Mouse (Mus musculus) adrenal gland, adult 18-20 months (tissue): ENCODE results near the gene Dcst1. TPM values are rescaled to one million over a fixed set of nuclear protein-coding genes. Genes with fewer than 3 reads are reported as not detected.

ENCODE experiments used
- DNase-seq, 2 experiments: peaks; one replicate each; pipeline ENCODE4 v3.0.0; 2021 to 2022; ENCODE audit warnings: low spot score in 2 of 2
- total RNA-seq, 2 experiments: library from RNA; stranded (reverse); gene quantifications; 1 replicate in 1 of 2; 2 replicates in 1 of 2; pipeline ENCODE4 v1.2.3; 2021

Gene Dcst1
- total RNA-seq, 2 experiments from 2014 or later: 0.46 to 1.4 TPM

- DNase-seq: no peak
Measured at GRCm38 (mm10) chr3:89315930-89316831, 48.9 kb downstream of the Dcst1 start.

- peak; percentile 78 to 82 for DNase-seq
Measured at GRCm38 (mm10) chr3:89315195-89315929, 49.7 kb downstream of the Dcst1 start.

GRCm38 (mm10) chr3:89314791-89315190 lies 50.3 kb downstream of the Dcst1 start:
- DNase-seq: no peak

- no peak for DNase-seq
Measured at GRCm38 (mm10) chr3:89314340-89314739, 50.7 kb downstream of the Dcst1 start.

- peak; percentile 61 to 63 for DNase-seq
Measured at GRCm38 (mm10) chr3:89308089-89308488, 57.0 kb downstream of the Dcst1 start.

- no peak for DNase-seq
Measured at GRCm38 (mm10) chr3:89305551-89306325, 59.3 kb downstream of the Dcst1 start.

- DNase-seq: no peak
Measured at GRCm38 (mm10) chr3:89305105-89305504, 59.9 kb downstream of the Dcst1 start.

- no peak for DNase-seq
Measured at GRCm38 (mm10) chr3:89304440-89304839, 60.6 kb downstream of the Dcst1 start.

GRCm38 (mm10) chr3:89300514-89300913 lies 64.5 kb downstream of the Dcst1 start:
- DNase-seq: no peak

Other genes starting within 250 kb of the Dcst1 start
- gene Pklr, start 229.1 kb downstream of the Dcst1 start, total RNA-seq: not detected
- 1 to 10 TPM; 2.6 to 7.7 TPM for gene Hcn3, start 205.1 kb downstream of the Dcst1 start, total RNA-seq
- 10 to 100 TPM; 45.3 to 64.8 TPM for gene Clk2, start 200.5 kb downstream of the Dcst1 start, total RNA-seq
- gene Scamp3, start 187.8 kb downstream of the Dcst1 start, total RNA-seq: 10 to 100 TPM; 72.1 to 87.0 TPM
- gene Fam189b, start 182.1 kb downstream of the Dcst1 start, total RNA-seq: 10 to 100 TPM; 15.4 to 16.2 TPM
- gene Gba, start 162.3 kb downstream of the Dcst1 start, total RNA-seq: 10 to 100 TPM; 57.1 to 61.9 TPM
- 10 to 100 TPM in 1 of 2 experiments, 1 to 10 TPM in 1; 7.9 to 14.5 TPM for gene Thbs3, start 150.1 kb downstream of the Dcst1 start, total RNA-seq
- 100 to 1,000 TPM; 141 to 148 TPM for gene Mtx1, start 138.2 kb downstream of the Dcst1 start, total RNA-seq
- gene Muc1, start 136.2 kb downstream of the Dcst1 start, total RNA-seq: under 1 TPM; 0.23 to 0.35 TPM
- gene Krtcap2, start 119.3 kb downstream of the Dcst1 start, total RNA-seq: 100 to 1,000 TPM; 108 to 123 TPM
- 1 to 10 TPM; 1.7 to 2.9 TPM for gene Trim46, start 118.9 kb downstream of the Dcst1 start, total RNA-seq
- 100 to 1,000 TPM; 119 to 122 TPM for gene Dpm3, start 105.9 kb downstream of the Dcst1 start, total RNA-seq
- 10 to 100 TPM; 40.9 to 52.4 TPM for gene Slc50a1, start 94.7 kb downstream of the Dcst1 start, total RNA-seq
- gene Efna1, start 84.1 kb downstream of the Dcst1 start, total RNA-seq: 10 to 100 TPM; 12.2 to 12.6 TPM
- gene Efna3, start 42.3 kb downstream of the Dcst1 start, total RNA-seq: under 1 TPM in 1 of 2 experiments, not detected in 1; 0.42 TPM
- 1 to 10 TPM in 1 of 2 experiments, under 1 TPM in 1; 0.43 to 1.1 TPM for gene Efna4, start 27.2 kb downstream of the Dcst1 start, total RNA-seq
- gene Adam15, start 15.3 kb downstream of the Dcst1 start, total RNA-seq: 10 to 100 TPM; 56.3 to 87.6 TPM
- under 1 TPM; 0.80 to 0.93 TPM for gene Dcst2, start 3.3 kb downstream of the Dcst1 start, total RNA-seq
- gene Zbtb7b, start 29.5 kb upstream of the Dcst1 start, total RNA-seq: 100 to 1,000 TPM in 1 of 2 experiments, 10 to 100 TPM in 1; 89.7 to 101 TPM
- under 1 TPM in 1 of 2 experiments, not detected in 1; 0.30 TPM for gene Lenep, start 37.5 kb upstream of the Dcst1 start, total RNA-seq
- 10 to 100 TPM; 28.6 to 37.6 TPM for gene Flad1, start 46.6 kb upstream of the Dcst1 start, total RNA-seq
- 10 to 100 TPM; 14.3 to 19.6 TPM for gene Cks1b, start 53.1 kb upstream of the Dcst1 start, total RNA-seq
- 10 to 100 TPM; 75.5 to 87.1 TPM for gene Shc1, start 53.2 kb upstream of the Dcst1 start, total RNA-seq
- 10 to 100 TPM; 40.7 to 40.9 TPM for gene Pygo2, start 65.0 kb upstream of the Dcst1 start, total RNA-seq
- 10 to 100 TPM; 53.2 to 57.8 TPM for gene Pbxip1, start 71.5 kb upstream of the Dcst1 start, total RNA-seq
- gene Pmvk, start 89.3 kb upstream of the Dcst1 start, total RNA-seq: 10 to 100 TPM; 31.4 to 77.1 TPM
- gene Kcnn3, start 154.9 kb upstream of the Dcst1 start, total RNA-seq: 1 to 10 TPM; 2.7 to 3.8 TPM